Mouse (Mus musculus) CD8-positive naive resting alpha-beta T cell, adult 57 days (primary cell): ENCODE measurements around the gene Wfdc11. TPM values are rescaled to one million over a fixed set of nuclear protein-coding genes. Genes with fewer than 3 reads are reported as not detected.

Source experiments
- total RNA-seq: library from RNA; stranded (reverse); gene quantifications from one replicate; pipeline ENCODE4 v1.2.4, GENCODE M21; 2023

Wfdc11 gene
- total RNA-seq: not detected

GRCm38 (mm10) chr2:164673987-164674386, at the start of gene Wfdc11:
Gene Wfdc11 (minus strand): TSS chr2:164674087.

GRCm38 (mm10) chr2:164715005-164715404, 41.1 kb upstream of the Wfdc11 start, which contains the start of gene Spint5:
Gene Spint5 (plus strand): TSS chr2:164715305.

GRCm38 (mm10) chr2:164698201-164698600, 24.3 kb upstream of the Wfdc11 start, which contains the start of gene Spint4:
Gene Spint4 (plus strand): TSS chr2:164698501.

GRCm38 (mm10) chr2:164684807-164685206, 10.9 kb upstream of the Wfdc11 start, which contains the start of gene Wfdc13:
Gene Wfdc13 (plus strand): TSS chr2:164685107.

GRCm38 (mm10) chr2:164656483-164656882, 17.4 kb downstream of the Wfdc11 start, which contains the start of gene Wfdc9:
Gene Wfdc9 (minus strand): TSS chr2:164656583.

GRCm38 (mm10) chr2:164655858-164656257, 18.0 kb downstream of the Wfdc11 start, which contains the start of gene Wfdc10:
Gene Wfdc10 (plus strand): TSS chr2:164656046.

GRCm38 (mm10) chr2:164638696-164639095, 35.2 kb downstream of the Wfdc11 start, which contains the start of gene Wfdc16:
Gene Wfdc16 (minus strand): TSS chr2:164638796.

GRCm38 (mm10) chr2:164613471-164613870, 60.4 kb downstream of the Wfdc11 start, which contains the start of the genes Wfdc6b and Wfdc8:
Gene Wfdc6b (plus strand): TSS chr2:164613522.
Gene Wfdc8 (minus strand): TSS chr2:164613626.

Other genes with a start within 250 kb of the Wfdc11 start
- 11.7 TPM for gene Sdc4, start 230.2 kb downstream of the Wfdc11 start, total RNA-seq
- 44.3 TPM for gene Sys1, start 217.1 kb downstream of the Wfdc11 start, total RNA-seq
- gene Gm20458, start 213.1 kb downstream of the Wfdc11 start, total RNA-seq: 6.3 TPM
- gene Trp53tg5, start 200.4 kb downstream of the Wfdc11 start, total RNA-seq: not detected
- 5.1 TPM for gene Dbndd2, start 188.0 kb downstream of the Wfdc11 start, total RNA-seq
- gene Pigt, start 176.6 kb downstream of the Wfdc11 start, total RNA-seq: 56.1 TPM
- gene Wfdc2, start 111.7 kb downstream of the Wfdc11 start, total RNA-seq: not detected
- not detected for gene Spint3, start 100.6 kb downstream of the Wfdc11 start, total RNA-seq
- gene Wfdc6a, start 88.6 kb downstream of the Wfdc11 start, total RNA-seq: not detected
- gene Eppin, start 80.5 kb downstream of the Wfdc11 start, total RNA-seq: not detected
- not detected for gene Wfdc6b, start 60.6 kb downstream of the Wfdc11 start, total RNA-seq
- not detected for gene Wfdc8, start 60.5 kb downstream of the Wfdc11 start, total RNA-seq
- gene Wfdc16, start 35.3 kb downstream of the Wfdc11 start, total RNA-seq: not detected
- not detected for gene Wfdc10, start 18.0 kb downstream of the Wfdc11 start, total RNA-seq
- gene Wfdc9, start 17.5 kb downstream of the Wfdc11 start, total RNA-seq: not detected
- gene Wfdc13, start 11.0 kb upstream of the Wfdc11 start, total RNA-seq: not detected
- not detected for gene Spint4, start 24.4 kb upstream of the Wfdc11 start, total RNA-seq
- not detected for gene Spint5, start 41.2 kb upstream of the Wfdc11 start, total RNA-seq
- not detected for gene Wfdc3, start 71.8 kb upstream of the Wfdc11 start, total RNA-seq
- gene Dnttip1, start 71.9 kb upstream of the Wfdc11 start, total RNA-seq: 43.0 TPM
- not detected for gene Ube2c, start 95.8 kb upstream of the Wfdc11 start, total RNA-seq
- not detected for gene Tnnc2, start 105.9 kb upstream of the Wfdc11 start, total RNA-seq
- gene Snx21, start 111.7 kb upstream of the Wfdc11 start, total RNA-seq: 0.70 TPM
- 60.3 TPM for gene Acot8, start 130.8 kb upstream of the Wfdc11 start, total RNA-seq
- 3.5 TPM for gene Zswim3, start 131.0 kb upstream of the Wfdc11 start, total RNA-seq
- 7.7 TPM for gene Zswim1, start 148.6 kb upstream of the Wfdc11 start, total RNA-seq
- gene Spata25, start 154.4 kb upstream of the Wfdc11 start, total RNA-seq: not detected
- 133 TPM for gene Ctsa, start 158.8 kb upstream of the Wfdc11 start, total RNA-seq
- 1.7 TPM for gene Neurl2, start 159.4 kb upstream of the Wfdc11 start, total RNA-seq
- 5.5 TPM for gene Pltp, start 183.6 kb upstream of the Wfdc11 start, total RNA-seq
- gene Pcif1, start 205.2 kb upstream of the Wfdc11 start, total RNA-seq: 117 TPM
- 54.1 TPM for gene Zfp335, start 237.7 kb upstream of the Wfdc11 start, total RNA-seq